Mouse (Mus musculus) activated CD4-positive, CD25-positive, alpha-beta regulatory T cell (primary cell): ENCODE results near the gene 4933405L10Rik. TPM values are rescaled to one million over a fixed set of nuclear protein-coding genes. Genes with fewer than 3 reads are reported as not detected.

Source experiments
- polyA plus RNA-seq, 2 experiments: library from polyadenylated mRNA; unstranded; fragments of 100-300 nt; shearing (Covaris generic); gene quantifications; one replicate each; pipeline ENCODE4 v1.2.1; 2017

The 4933405L10Rik gene
- polyA plus RNA-seq = under 1 TPM in 1 of 2 experiments, not detected in 1; 0.26 TPM

DNA sequence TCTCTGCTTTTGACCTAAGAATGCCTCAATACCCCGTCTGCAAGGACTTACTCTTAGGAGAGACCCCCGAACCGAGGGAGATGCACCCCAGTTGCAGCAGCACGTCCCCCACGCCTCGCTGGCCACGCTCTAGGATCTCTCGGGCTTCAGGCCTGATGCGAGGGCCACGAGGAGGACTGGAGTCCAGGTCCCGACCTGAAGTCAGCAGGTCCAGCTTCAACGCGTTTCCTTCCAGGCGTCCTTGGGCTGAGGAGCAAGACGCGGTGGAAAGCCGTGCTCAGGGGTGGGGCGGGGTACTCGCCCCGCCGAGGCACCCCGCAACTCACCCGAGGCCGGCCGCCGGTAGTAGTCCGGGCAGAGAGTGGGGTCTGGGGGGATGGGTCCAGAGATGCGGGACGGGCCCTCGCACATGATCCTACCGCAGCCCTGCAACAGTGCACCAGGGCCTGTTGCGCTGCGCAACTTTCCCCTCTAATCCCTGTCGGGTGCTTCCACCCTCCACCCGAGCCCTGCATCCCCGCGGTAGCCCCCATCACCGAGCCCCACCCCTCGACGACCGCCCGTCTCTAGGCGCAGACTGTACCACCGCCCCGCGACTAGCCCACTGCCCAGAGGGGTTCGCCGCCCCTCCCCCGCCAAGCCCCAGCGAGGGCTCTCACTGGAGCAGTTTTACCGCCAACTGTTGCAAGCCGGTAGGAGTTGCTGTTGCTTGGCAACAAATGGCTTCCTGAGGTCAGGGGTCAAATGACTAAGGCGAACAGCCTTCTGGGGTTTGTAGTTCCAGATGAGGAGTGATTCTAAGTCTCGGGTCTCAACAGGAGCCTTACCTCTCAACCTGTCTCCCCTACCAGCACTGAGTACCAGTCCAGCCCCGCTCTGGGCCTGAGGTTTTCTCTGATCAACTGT lies at the start of gene 4933405L10Rik, which contains the start of gene Enkd1:
4933405L10Rik (plus strand) TSS at position 158 of the 906 bp plus-strand sequence.
Enkd1 (minus strand) TSS at position 713 of the 906 bp plus-strand sequence.

GRCm38 (mm10) chr8:105685796-105686308 lies 21.6 kb upstream of the 4933405L10Rik start, which contains the start of gene Carmil2:
TSS of gene Carmil2 (plus strand) at chr8:105686274.

DNA sequence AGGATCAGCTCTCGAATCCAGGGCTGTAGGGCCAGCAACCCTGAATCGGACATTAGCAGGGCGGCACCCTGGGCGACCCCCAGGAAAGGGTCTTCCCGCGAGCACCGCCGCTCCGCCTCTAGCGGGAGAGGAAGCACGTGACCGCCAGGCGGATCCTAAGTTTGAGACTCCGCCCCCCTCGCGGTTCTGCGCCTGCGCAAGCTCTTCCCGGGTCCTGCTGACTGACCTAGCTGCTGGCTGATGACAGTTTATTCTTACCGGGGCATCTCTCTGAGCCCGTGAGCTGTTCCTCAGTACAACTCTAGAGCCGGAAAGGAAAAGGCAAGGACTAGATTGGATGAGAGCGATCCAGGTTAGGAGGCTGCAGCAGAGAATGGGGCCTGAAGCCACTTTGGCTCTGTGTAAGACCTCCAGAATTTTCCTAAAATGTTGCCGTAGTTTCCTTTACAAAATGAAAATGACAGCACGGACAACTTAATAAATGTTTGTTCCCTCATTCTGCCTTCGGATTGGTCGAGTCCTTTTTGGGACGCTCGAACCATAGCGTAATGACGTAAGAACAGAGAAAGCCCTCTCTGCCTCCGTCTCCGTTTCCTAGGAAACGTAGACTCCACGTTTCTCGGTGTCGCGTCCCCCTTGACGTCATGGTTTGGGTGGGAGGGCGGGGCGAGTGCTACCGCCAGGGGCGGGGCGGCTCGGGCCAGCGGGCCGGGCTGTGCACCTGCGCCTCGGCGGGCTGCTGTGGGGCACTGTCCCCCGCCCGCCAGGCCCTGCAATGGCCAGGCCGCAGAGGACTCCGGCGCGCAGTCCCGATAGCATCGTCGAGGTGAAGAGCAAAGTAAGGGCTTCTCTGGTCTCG lies 6.3 kb upstream of the 4933405L10Rik start, which contains the start of the genes Acd and Pard6a:
Acd (minus strand) TSS at position 137 of the 859 bp plus-strand sequence.
Pard6a (plus strand) TSS at position 183 of the 859 bp plus-strand sequence.

GRCm38 (mm10) chr8:105758277-105759108 lies 51.0 kb downstream of the 4933405L10Rik start, which contains the start of gene Gfod2:
TSS of gene Gfod2 (minus strand) at chr8:105758664.

Other genes with a start within 250 kb of the 4933405L10Rik start
- 1 to 10 TPM in 1 of 2 experiments, not detected in 1; 1.8 TPM for gene Tppp3, start 236.1 kb upstream of the 4933405L10Rik start, polyA plus RNA-seq
- gene Zdhhc1, start 210.8 kb upstream of the 4933405L10Rik start, polyA plus RNA-seq = 1 to 10 TPM; 1.5 to 4.3 TPM
- gene Hsd11b2, start 188.9 kb upstream of the 4933405L10Rik start, polyA plus RNA-seq = under 1 TPM in 1 of 2 experiments, not detected in 1; 0.37 TPM
- gene Atp6v0d1, start 141.6 kb upstream of the 4933405L10Rik start, polyA plus RNA-seq = 10 to 100 TPM; 56.2 to 62.2 TPM
- gene Ripor1, start 102.4 kb upstream of the 4933405L10Rik start, polyA plus RNA-seq = 10 to 100 TPM; 13.2 to 18.4 TPM
- 100 to 1,000 TPM; 174 to 204 TPM for gene Ctcf, start 71.1 kb upstream of the 4933405L10Rik start, polyA plus RNA-seq
- under 1 TPM in 1 of 2 experiments, not detected in 1; 0.90 TPM for gene Agrp, start 70.3 kb upstream of the 4933405L10Rik start, polyA plus RNA-seq
- gene Carmil2, start 21.4 kb upstream of the 4933405L10Rik start, polyA plus RNA-seq = 100 to 1,000 TPM in 1 of 2 experiments, 10 to 100 TPM in 1; 90.8 to 130 TPM
- gene Acd, start 6.6 kb upstream of the 4933405L10Rik start, polyA plus RNA-seq = 10 to 100 TPM; 65.1 to 65.6 TPM
- 10 to 100 TPM in 1 of 2 experiments, 1 to 10 TPM in 1; 8.3 to 10.2 TPM for gene Pard6a, start 6.5 kb upstream of the 4933405L10Rik start, polyA plus RNA-seq
- 1 to 10 TPM; 1.8 to 6.9 TPM for gene Enkd1, start 555 bp downstream of the 4933405L10Rik start, polyA plus RNA-seq
- gene Gfod2, start 51.0 kb downstream of the 4933405L10Rik start, polyA plus RNA-seq = 1 to 10 TPM; 2.1 to 4.7 TPM
- gene Ranbp10, start 119.7 kb downstream of the 4933405L10Rik start, polyA plus RNA-seq = 10 to 100 TPM; 23.7 to 27.1 TPM
- gene Tsnaxip1, start 120.1 kb downstream of the 4933405L10Rik start, polyA plus RNA-seq = under 1 TPM in 1 of 2 experiments, not detected in 1; 0.10 TPM
- gene Cenpt, start 145.6 kb downstream of the 4933405L10Rik start, polyA plus RNA-seq = 10 to 100 TPM; 12.8 to 21.8 TPM
- 10 to 100 TPM; 26.6 to 30.2 TPM for gene Thap11, start 147.5 kb downstream of the 4933405L10Rik start, polyA plus RNA-seq
- 10 to 100 TPM in 1 of 2 experiments, 1 to 10 TPM in 1; 8.9 to 11.9 TPM for gene Nutf2, start 152.9 kb downstream of the 4933405L10Rik start, polyA plus RNA-seq
- 10 to 100 TPM; 49.6 to 60.5 TPM for gene Edc4, start 173.2 kb downstream of the 4933405L10Rik start, polyA plus RNA-seq
- gene Nrn1l, start 185.9 kb downstream of the 4933405L10Rik start, polyA plus RNA-seq = under 1 TPM; 0.47 to 0.92 TPM
- gene Pskh1, start 192.8 kb downstream of the 4933405L10Rik start, polyA plus RNA-seq = 10 to 100 TPM; 18.0 to 22.4 TPM
- 1 to 10 TPM; 1.7 to 2.0 TPM for gene Ctrl, start 226.2 kb downstream of the 4933405L10Rik start, polyA plus RNA-seq
- gene Psmb10, start 230.8 kb downstream of the 4933405L10Rik start, polyA plus RNA-seq = 100 to 1,000 TPM; 512 to 532 TPM
- under 1 TPM in 1 of 2 experiments, not detected in 1; 0.52 TPM for gene Lcat, start 235.7 kb downstream of the 4933405L10Rik start, polyA plus RNA-seq